Mouse (Mus musculus): ENCODE results near the gene Atp2c2.

The Atp2c2 gene

DNA sequence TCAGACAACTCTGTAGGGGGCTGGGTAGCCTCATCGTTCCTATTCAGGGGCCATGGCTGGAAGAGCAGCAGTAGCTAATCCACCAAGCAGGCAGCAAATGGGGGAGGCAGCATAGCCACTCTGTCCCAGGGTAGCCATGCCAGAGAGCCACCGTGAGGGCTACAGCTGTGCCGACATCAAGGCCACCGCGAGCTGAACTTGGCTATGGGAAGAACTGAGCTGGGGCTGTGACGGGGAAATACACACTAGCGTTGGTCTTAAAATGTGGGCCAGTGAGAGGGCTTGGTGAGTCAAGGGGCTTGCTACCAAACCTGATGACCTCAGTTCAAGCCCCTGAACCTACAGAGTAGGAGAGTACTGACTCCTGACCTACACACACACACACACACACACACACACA lies 84.9 kb downstream of the Atp2c2 start:
- DNase-seq (ENCODE audit: low read depth), result no peak

DNA sequence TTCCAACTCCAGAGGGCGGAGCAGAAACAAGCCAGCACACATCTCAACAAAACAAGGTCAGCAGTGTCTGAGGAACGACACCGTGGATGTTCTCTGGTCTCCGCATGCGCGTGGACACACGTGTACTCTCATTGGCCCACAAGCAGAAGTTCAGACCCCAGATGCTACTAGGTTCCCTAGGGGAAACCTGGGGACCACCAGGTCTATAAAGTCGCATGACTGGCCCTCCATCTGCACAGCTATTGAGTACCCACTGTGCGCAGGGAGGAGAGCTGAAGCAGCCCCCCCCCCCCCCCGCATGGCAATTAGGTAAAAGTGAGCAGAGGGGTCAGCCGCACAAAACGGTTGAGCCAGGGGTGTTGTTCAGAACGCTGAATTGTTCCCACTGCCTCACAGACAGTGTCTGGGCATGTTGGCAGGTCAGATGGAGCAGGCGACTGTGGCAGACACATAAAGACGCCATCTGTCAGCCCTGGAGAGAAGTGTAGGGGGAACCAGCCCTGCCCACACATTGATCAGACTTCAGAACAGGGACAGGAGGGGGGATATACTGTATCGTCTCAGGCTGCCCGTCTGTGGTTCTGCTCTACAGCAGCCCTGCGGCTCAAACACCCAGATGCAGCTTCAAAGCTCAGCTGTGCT lies 86.1 kb downstream of the Atp2c2 start:
- DNase-seq (ENCODE audit: low read depth), result no peak

GRCm38 (mm10) chr8:119786871-119787270 lies 87.1 kb downstream of the Atp2c2 start:
- DNase-seq (ENCODE audit: low read depth), result no peak

- DNase-seq (ENCODE audit: low read depth), result no peak
These were observed 87.5 kb downstream of the Atp2c2 start for GRCm38 (mm10) chr8:119787341-119787740.

- DNase-seq (ENCODE audit: low read depth), result no peak
These were observed 89.0 kb downstream of the Atp2c2 start for GRCm38 (mm10) chr8:119788607-119789381.

GRCm38 (mm10) chr8:119789581-119789980 lies 89.8 kb downstream of the Atp2c2 start:
- DNase-seq (ENCODE audit: low read depth), result no peak

DNA sequence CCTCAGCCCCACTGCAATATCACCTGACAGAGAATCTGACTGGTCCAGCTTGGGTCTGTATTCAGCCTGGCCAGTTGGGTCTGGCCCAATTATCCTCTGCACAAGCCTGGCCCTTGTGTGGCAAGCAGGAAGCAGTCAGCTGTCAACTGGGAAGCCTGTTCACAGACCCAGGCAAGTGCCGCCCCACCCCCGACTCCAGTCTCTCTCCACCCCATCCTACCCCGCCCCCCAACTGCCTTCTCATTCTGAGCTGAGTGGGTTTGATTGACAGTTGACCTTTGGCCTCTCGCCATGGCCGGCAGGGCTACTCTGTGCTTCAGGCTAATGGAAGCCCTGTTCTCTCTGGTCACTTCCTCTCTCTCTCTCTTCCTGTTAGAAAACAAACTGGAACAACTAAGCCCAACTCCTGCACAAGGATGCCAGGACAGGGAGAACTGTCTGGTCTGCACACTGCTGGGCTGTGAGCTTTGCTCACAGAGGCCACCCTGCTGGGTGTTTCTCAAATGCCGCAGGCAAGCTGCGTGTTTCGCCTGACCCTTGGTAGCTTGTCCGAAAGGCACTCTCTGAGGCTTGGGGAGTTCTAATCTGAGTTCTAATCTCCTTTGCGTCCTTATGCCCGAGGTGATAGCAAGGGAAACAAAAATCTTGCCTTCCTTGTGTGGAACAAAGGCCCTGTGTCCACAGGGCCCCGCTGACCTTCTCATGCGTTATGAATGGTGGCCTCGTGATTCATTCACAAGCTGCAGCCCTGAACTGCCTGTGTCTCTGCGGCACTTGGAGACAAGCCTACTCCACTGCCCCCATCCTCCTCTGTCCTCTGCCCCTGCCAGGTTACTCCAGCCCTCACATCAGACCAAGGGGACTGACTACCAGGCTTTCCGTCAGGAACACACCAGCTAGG lies 92.2 kb downstream of the Atp2c2 start:
- DNase-seq (ENCODE audit: low read depth), result no peak

DNA sequence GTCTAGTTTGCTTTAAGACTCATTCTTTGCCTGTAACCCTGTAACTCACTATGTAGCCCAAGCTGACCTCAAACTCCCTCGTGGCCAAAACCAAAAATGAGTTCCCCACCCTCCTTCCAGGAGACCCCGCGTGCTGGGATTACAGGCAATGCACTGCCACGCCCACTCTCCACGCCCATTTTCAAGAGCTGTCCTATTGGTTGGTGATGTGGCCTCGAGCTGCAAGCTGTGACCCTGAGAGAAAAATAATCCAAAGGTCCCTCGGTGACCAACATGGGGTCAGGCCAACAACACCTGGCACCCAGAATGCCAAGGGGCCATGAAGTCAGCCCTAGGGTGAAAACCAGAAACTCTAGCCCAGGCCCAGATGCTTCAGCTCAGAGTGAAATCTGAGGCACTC lies 94.9 kb downstream of the Atp2c2 start:
- no peak for DNase-seq (ENCODE audit: low read depth)

- DNase-seq (ENCODE audit: low read depth), result no peak
These were observed 95.8 kb downstream of the Atp2c2 start for GRCm38 (mm10) chr8:119795651-119796050.

GRCm38 (mm10) chr8:119798170-119798964 lies 98.6 kb downstream of the Atp2c2 start:
- DNase-seq (ENCODE audit: low read depth), result no peak

GRCm38 (mm10) chr8:119798965-119799264 lies 99.1 kb downstream of the Atp2c2 start:
- DNase-seq (ENCODE audit: low read depth), result no peak

- DNase-seq (ENCODE audit: low read depth), result no peak
These were observed 101.4 kb downstream of the Atp2c2 start for GRCm38 (mm10) chr8:119801168-119801567.

DNA sequence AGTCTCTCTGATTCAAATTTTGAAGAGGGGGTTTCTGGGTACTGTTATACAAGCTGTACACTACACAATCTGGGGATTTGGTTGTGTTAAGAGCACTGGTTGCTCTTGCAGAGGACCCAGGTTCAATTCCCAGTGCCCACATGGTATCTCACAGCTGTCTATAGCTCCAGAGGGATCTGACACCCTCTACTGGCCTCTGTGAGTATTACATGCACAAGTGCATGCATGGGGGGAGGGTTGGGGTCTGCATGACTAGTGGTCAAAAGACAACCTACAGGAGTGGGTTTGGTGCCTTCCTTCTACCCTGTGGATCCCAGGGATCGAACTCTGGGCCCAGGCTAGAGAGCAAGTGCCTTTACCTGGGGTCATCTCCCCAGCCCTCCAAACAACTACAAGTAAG lies 102.8 kb downstream of the Atp2c2 start:
- no peak for DNase-seq (ENCODE audit: low read depth)

- DNase-seq (ENCODE audit: low read depth), result no peak
These were observed 105.5 kb downstream of the Atp2c2 start for GRCm38 (mm10) chr8:119805275-119805674.

DNA sequence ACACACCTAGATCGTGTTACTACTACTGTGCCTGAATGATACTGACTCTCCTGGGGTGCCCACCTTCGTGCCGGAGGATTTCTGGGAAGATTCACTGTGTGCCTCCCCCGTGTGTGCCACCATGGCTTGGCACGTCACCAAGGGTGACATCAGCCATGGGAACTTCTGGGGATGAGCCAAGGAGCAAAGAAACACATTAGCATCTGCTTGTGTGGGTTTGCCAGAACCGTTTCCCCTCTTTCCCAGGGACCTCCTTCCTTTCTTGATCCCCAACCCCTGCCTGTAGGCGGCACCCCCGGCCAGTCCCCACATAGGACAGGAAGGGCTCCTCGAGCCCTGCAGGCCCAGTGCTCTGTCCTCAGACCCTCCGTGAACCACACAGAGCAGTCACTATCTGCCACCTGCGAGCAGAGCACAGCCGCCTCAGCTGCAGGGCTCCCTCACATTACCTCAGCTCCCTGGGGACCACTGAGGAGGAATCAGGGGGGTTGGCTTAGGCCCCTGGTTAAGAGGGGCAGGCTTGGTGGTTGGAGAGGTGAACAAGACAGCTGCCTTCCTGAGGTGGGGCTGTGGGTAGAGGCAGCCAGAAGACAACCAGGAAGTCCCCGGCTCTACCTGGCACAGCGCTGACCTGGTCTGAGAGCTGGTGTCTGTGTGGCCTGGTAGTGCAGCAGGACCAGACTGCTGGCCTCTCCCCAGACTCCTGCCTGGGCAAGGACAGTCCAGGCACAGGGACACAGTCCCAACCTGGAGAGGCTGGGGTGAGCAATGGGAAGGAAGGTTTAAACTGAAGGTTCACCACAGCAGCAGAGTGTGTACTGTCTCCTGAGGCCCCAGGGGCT lies 106.8 kb downstream of the Atp2c2 start:
- no peak for DNase-seq (ENCODE audit: low read depth)
